Comparison of ENCODE assay signal across 8 mouse cellular contexts in genomic region chr6:83506258-83507167, GRCm38 (mm10). TPM values are rescaled to one million over a fixed set of nuclear protein-coding genes. Genes with fewer than 3 reads are reported as not detected.
DNase-seq lines count a peak whose midpoint lies in the region; ATAC-seq lines count a peak whose summit lies in the region.

Gene Dguok (minus strand): TSS chr6:83506969.

- peak; percentile 100 for DNase-seq in adipocyte (ENCODE audit: low spot score)
- DNase-seq in embryo, embryonic 10 days (ENCODE audit: low spot score), result peak; percentile 100
- peak; percentile 93 for DNase-seq in gastrocnemius, postnatal 10 days
- DNase-seq in induced T-regulatory cell, adult 2 months (ENCODE audit: low read depth), result peak; percentile 99
- DNase-seq in left cerebral cortex, adult 9 months (ENCODE audit: low spot score in 2 of 2), result peak; percentile 98
- DNase-seq in right cerebral cortex, postnatal 14 days, result peak; percentile 98
- DNase-seq in urinary bladder, postnatal 36 days (ENCODE audit: low spot score in 2 of 2), result peak; percentile 93 to 97

- ATAC-seq in megakaryocyte progenitor cell, adult 5-6 weeks (replicated peaks; ENCODE audit: poor library complexity), result peak; percentile 93

RNA-seq across cellular contexts. Expression of gene Dguok, which starts in this region (rescaled TPM):
- total RNA-seq in gastrocnemius, postnatal 10 days (2021), result 10 to 100 TPM; 22.3 to 29.4 TPM
- total RNA-seq in megakaryocyte progenitor cell, adult 5-6 weeks (2015), result 40.2 and 51.7 TPM in 2 replicates
- 34.3 and 35.3 TPM in 2 replicates for total RNA-seq in megakaryocyte progenitor cell, adult 5-6 weeks (2017)

Comparison
In these comparisons a context has a peak if more than half of its experiments do, and no peak if none do; other contexts are left out.
1. Peak in every context shown above with its lines: DNase-seq and ATAC-seq.